Mouse (Mus musculus) embryonic fibroblast, embryonic 13.5 days (primary cell): ENCODE data around the gene Clk1. TPM values are rescaled to one million over a fixed set of nuclear protein-coding genes. Genes with fewer than 3 reads are reported as not detected.
A peak's percentile ranks its signal among the peaks of the same experiment; 100 is the strongest.

Source experiments
- H3K27ac ChIP-seq: 2 replicates; pipeline ENCODE4 v1.5.1; 2012; ENCODE audit warnings: low read length, control low read depth, inconsistent platforms; ENCODE audit not compliant: insufficient read depth
- H3K4me1 ChIP-seq: 2 replicates; pipeline ENCODE4 v1.6.1; 2011; ENCODE audit warnings: low read length; ENCODE audit not compliant: control insufficient read depth, insufficient read depth
- H3K4me3 ChIP-seq: 2 replicates; pipeline ENCODE4 v1.5.1; 2011; ENCODE audit warnings: mild to moderate bottlenecking, control low read depth, low read length; ENCODE audit not compliant: insufficient read depth
- CTCF ChIP-seq: IDR thresholded peaks from 2 replicates; pipeline ENCODE4 v1.5.1; 2011; ENCODE audit warnings: mild to moderate bottlenecking, control low read depth, low read length, moderate library complexity, borderline replicate concordance; ENCODE audit not compliant: insufficient read depth
- POLR2A ChIP-seq: IDR thresholded peaks from 2 replicates; pipeline ENCODE4 v1.6.1; 2011; ENCODE audit warnings: low read depth, mild to moderate bottlenecking, control low read depth, low read length, moderate library complexity
- polyA plus RNA-seq: library from polyadenylated mRNA; stranded (reverse); fragments of >200 nt; gene quantifications from 2 replicates; pipeline ENCODE4 v1.2.4, GENCODE M21; 2011; ENCODE audit warnings: low read depth; ENCODE audit not compliant: missing spikeins, insufficient read length

Gene Clk1
- polyA plus RNA-seq, result 118 and 153 TPM in 2 replicates

DNA sequence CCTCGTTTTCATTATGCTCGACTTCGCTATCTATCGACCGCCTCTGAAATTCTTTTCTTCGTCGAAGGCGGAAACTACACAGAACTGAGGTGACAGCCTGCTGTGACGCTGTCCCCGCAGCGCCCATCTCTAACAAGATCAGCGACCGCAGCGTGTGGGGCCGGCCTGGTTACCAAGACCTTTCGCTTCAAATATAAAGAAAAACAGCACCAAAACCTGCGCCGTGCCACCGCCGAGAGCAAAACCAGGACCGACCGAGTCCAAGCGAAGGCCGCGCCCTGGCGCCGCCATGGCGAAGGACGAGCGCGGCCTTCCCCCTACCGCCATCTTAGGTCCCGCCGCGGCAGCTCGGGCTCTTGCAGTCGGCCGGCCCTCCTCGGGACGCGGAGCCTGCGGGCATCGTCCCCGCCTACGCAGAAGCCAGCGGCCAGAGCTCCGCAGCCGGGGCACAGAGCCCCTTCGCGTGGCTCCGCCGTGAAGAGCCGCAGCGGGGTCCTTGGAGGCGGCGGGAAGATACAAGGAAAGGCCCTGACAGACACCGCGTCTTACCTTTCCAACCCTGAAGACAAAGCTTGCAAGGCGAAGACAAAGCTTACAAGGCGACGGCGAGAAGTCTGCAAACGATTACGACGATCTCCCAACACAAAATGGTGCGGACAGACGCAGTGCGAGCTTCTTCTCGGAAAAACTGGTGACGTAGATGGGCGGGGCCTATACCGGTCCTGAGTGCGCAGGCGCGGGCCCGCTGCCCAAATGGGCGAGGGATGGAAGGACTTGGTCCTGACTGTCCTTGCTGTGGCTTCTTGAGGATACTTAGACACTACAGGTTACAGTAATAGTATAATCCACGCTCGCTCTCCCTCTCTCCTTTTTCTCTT lies at the start of gene Clk1:
Gene Clk1, minus strand, starts transcription at position 696 of the 878 bp plus-strand sequence.
- Histone ChIP-seq H3K4me3 (peak within 1 kb of the TSS; percentile 97), H3K27ac (peak within 1 kb of the TSS; percentile 95), H3K4me1 (no peaks in the 10 kb centered on the region)
- no peak for TF ChIP-seq CTCF
- peak; percentile 100 for TF ChIP-seq POLR2A

- no peak overlapping the region for H3K27ac ChIP-seq
- TF ChIP-seq POLR2A (no peak), CTCF (no peak)
- H3K4me1 ChIP-seq, result peaks cover 6% of the 10 kb centered on the region
- no peak overlapping the region for H3K4me3 ChIP-seq
Measured at GRCm38 (mm10) chr1:58465561-58465960, 41.7 kb upstream of the Clk1 start.

- Histone ChIP-seq H3K27ac (no peak overlapping the region), H3K4me1 (peaks cover 6% of the 10 kb centered on the region), H3K4me3 (no peak overlapping the region)
- TF ChIP-seq POLR2A, result no peak
- no peak for TF ChIP-seq CTCF
Measured at GRCm38 (mm10) chr1:58465042-58465441, 41.2 kb upstream of the Clk1 start.

DNA sequence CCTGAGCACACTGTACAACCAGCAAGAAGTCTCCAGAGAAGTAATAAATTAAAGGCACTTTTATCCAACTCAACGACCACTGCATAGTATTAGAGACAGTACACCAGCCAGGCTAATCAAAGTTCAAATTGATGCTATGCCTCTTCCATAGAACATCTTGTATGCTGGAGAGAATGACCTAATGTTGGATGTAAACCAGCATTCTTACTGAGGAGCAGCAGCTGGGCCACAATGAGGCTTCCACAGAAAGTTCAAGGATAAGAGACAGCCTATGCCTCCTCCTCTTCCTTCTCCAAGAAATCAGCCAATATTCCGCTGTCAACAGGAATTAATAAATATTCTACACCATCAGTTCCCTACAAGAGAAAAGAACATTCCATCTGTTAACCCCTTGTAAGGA lies 40.1 kb upstream of the Clk1 start:
- Histone ChIP-seq H3K4me3 (no peak overlapping the region), H3K27ac (no peak overlapping the region), H3K4me1 (peaks cover 6% of the 10 kb centered on the region)
- TF ChIP-seq POLR2A, result no peak
- no peak for TF ChIP-seq CTCF

- peak overlapping the region; percentile 70 for H3K27ac ChIP-seq
- TF ChIP-seq CTCF (no peak), POLR2A (no peak)
- H3K4me3 ChIP-seq, result no peak overlapping the region
- peaks cover 6% of the 10 kb centered on the region for H3K4me1 ChIP-seq
Measured at GRCm38 (mm10) chr1:58460566-58460965, 36.7 kb upstream of the Clk1 start.

- no peak overlapping the region for H3K4me3 ChIP-seq
- peaks cover 6% of the 10 kb centered on the region for H3K4me1 ChIP-seq
- TF ChIP-seq CTCF (no peak), POLR2A (no peak)
- H3K27ac ChIP-seq, result no peak overlapping the region
Measured at GRCm38 (mm10) chr1:58458867-58459266, 35.0 kb upstream of the Clk1 start.

GRCm38 (mm10) chr1:58458175-58458574 lies 34.3 kb upstream of the Clk1 start:
- Histone ChIP-seq H3K4me3 (no peak overlapping the region), H3K27ac (no peak overlapping the region), H3K4me1 (peaks cover 6% of the 10 kb centered on the region)
- no peak for TF ChIP-seq POLR2A
- no peak for TF ChIP-seq CTCF

GRCm38 (mm10) chr1:58454316-58454715 lies 30.4 kb upstream of the Clk1 start:
- TF ChIP-seq CTCF (no peak), POLR2A (no peak)
- H3K4me1 ChIP-seq, result no peaks in the 10 kb centered on the region
- no peak overlapping the region for H3K4me3 ChIP-seq
- H3K27ac ChIP-seq, result no peak overlapping the region

DNA sequence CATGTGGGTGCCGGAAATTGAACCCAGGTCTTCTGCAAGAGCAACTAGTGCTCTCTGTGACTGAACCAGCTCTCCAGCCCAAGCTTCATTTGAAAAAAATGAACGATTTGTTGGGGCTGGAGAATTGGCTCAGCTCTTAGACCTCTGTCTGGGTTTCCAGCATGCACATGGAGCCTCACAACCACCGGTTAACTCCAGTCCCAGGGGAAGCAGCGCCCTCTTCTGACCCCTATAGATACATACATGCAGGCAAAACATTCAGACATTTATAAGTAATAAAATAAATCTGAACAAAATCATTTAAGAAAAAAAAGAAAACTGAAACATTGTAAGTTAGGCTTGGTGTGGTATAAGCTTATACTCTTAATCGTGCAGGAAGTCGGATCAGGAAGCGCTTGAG lies 24.5 kb upstream of the Clk1 start:
- Histone ChIP-seq H3K27ac (no peak overlapping the region), H3K4me3 (no peak overlapping the region), H3K4me1 (peaks cover 6% of the 10 kb centered on the region; the same call in 1 of the 2 replicates)
- TF ChIP-seq CTCF (no peak), POLR2A (no peak)

GRCm38 (mm10) chr1:58447766-58448165 lies 23.9 kb upstream of the Clk1 start:
- peaks cover 6% of the 10 kb centered on the region; the same call in 1 of the 2 replicates for H3K4me1 ChIP-seq
- no peak overlapping the region for H3K27ac ChIP-seq
- TF ChIP-seq POLR2A (no peak), CTCF (no peak)
- H3K4me3 ChIP-seq, result no peak overlapping the region

- H3K4me1 ChIP-seq, result peaks cover 6% of the 10 kb centered on the region; the same call in 1 of the 2 replicates
Measured at GRCm38 (mm10) chr1:58445861-58446260, 22.0 kb upstream of the Clk1 start.

More at GRCm38 (mm10) chr1:58445861-58446260, 22.0 kb upstream of the Clk1 start:
- H3K27ac ChIP-seq, result peak overlapping the region; percentile 55
- H3K4me3 ChIP-seq, result peak overlapping the region; percentile 77
- no peak for TF ChIP-seq POLR2A
- TF ChIP-seq CTCF, result no peak
